Mouse (Mus musculus) testis, adult 2 months (tissue): ENCODE measurements around the gene Kcnc2.

Experiments
- CTCF ChIP-seq: fragments of 200-500 bp; IDR thresholded peaks from 2 replicates; pipeline ENCODE4 v1.5.1; 2012; ENCODE audit warnings: low read depth, mild to moderate bottlenecking, inconsistent platforms, low read length, moderate library complexity; ENCODE audit not compliant: control insufficient read depth, insufficient read depth, insufficient replicate concordance
- POLR2A ChIP-seq: fragments of 200-500 bp; IDR thresholded peaks from 2 replicates; pipeline ENCODE4 v1.6.1; 2012; ENCODE audit warnings: low read depth, mild to moderate bottlenecking, inconsistent platforms, low read length, moderate library complexity; ENCODE audit not compliant: control insufficient read depth

DNA sequence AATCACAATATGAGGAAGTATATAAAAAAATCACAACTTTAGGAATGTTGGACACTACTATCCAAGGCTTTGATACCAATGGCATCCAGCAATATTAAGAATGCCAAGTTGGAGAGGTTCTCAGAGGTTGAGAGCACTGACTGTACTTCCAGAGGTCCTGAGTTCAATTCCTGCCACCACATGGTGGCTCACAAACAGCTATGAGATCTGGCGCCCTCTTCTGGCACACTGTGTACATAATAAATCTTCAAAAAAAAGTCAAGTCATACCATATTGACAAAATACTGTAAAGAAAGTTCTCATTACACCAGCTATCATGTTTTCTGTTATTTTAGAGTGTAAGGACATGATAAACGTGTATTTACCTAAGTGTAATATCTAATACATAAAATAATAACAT is 126.3 kb downstream of the Kcnc2 start:
- TF ChIP-seq POLR2A (no peak), CTCF (no peak)
